Mouse (Mus musculus) heart, embryonic 13.5 days (tissue): ENCODE results near the gene Ugt1a8. TPM values are rescaled to one million over a fixed set of nuclear protein-coding genes. Genes with fewer than 3 reads are reported as not detected.
"Not testable (repeated sequence)": the region's sequence is repeated elsewhere in the genome, so short reads cannot be mapped to it uniquely, and the experiment has no call there.

Experiments
- ATAC-seq: fragments of 200-750 bp; cut with Nextera tagmentation; 2 replicates; pipeline ENCODE4 v1.8.0; 2017; ENCODE audit warnings: moderate TSS enrichment; ENCODE audit not compliant: insufficient number of reproducible peaks, low FRiP score, low TSS enrichment; ENCODE audit errors: extremely low read depth
- H3K27ac ChIP-seq: fragments of 300-500 bp; sonication (generic); replicated peaks from 2 replicates; pipeline ENCODE4 v1.5.1; 2015; ENCODE audit warnings: moderate library complexity, mild to moderate bottlenecking, inconsistent platforms
- H3K27me3 ChIP-seq: fragments of 300-500 bp; sonication (generic); replicated peaks from 2 replicates; pipeline ENCODE4 v1.6.1; 2015; ENCODE audit warnings: mild to moderate bottlenecking, inconsistent platforms
- H3K36me3 ChIP-seq: fragments of 300-500 bp; sonication (generic); 2 replicates; pipeline ENCODE4 v1.6.1; 2015; ENCODE audit warnings: mild to moderate bottlenecking, inconsistent platforms
- H3K4me1 ChIP-seq: fragments of 300-500 bp; sonication (generic); 2 replicates; pipeline ENCODE4 v1.6.1; 2015; ENCODE audit warnings: inconsistent platforms
- H3K4me2 ChIP-seq: fragments of 300-500 bp; sonication (generic); 2 replicates; pipeline ENCODE4 v1.6.1; 2015; ENCODE audit warnings: inconsistent platforms, mild to moderate bottlenecking, moderate library complexity
- H3K4me3 ChIP-seq: fragments of 300-500 bp; sonication (generic); 2 replicates; pipeline ENCODE4 v1.5.1; 2015; ENCODE audit warnings: moderate library complexity, mild to moderate bottlenecking, inconsistent platforms
- H3K9ac ChIP-seq: fragments of 300-500 bp; sonication (generic); 2 replicates; pipeline ENCODE4 v1.6.1; 2015; ENCODE audit warnings: inconsistent platforms, mild to moderate bottlenecking, moderate library complexity
- H3K9me3 ChIP-seq: fragments of 300-500 bp; sonication (generic); 2 replicates; pipeline ENCODE4 v1.6.1; 2016; ENCODE audit warnings: inconsistent platforms
- WGBS: fragments of 180-500 bp; shearing (Covaris S2); methylation state at CpG from one replicate; pipeline ENCODE4 v1.1.7; 2015; ENCODE audit warnings: mixed read lengths; 5-methylcytosine and 5-hydroxymethylcytosine counted together
- polyA plus RNA-seq: library from polyadenylated mRNA; unstranded; fragments of >200 nt; fragmentation: Nextera tagmentation; extraction: Ambion mirVana; gene quantifications from 2 replicates; pipeline ENCODE4 v1.2.1, GENCODE M21; 2015

Gene Ugt1a8
- polyA plus RNA-seq, 1 experiment from 2014 or later: not detected

DNA sequence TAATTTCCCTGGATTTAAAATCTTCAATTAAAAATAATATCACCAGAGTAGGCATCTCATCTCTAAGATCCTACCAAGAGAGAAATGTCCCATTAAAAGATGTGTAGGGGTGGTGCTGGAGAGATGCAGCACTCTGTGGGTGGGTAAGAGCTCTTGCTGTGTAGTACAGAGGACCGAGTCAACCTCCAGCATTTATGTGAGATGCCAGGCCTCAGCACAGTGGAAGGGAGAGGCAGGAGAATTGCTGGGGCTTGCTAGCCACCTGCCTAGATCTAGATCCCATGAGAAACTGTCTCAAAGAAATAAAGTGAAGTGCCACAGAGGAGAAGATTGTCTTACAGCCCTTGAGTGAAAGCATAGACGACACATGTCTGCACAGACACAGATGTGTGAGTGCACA lies 128.9 kb downstream of the Ugt1a8 start:
- Histone ChIP-seq H3K27me3 (no peaks in the 10 kb centered on the region), H3K9me3 (peaks cover 44% of the 10 kb centered on the region), H3K4me2 (no peak overlapping the region), H3K36me3 (no peaks in the 10 kb centered on the region), H3K4me3 (no peak overlapping the region), H3K4me1 (no peaks in the 10 kb centered on the region), H3K9ac (no peak overlapping the region), H3K27ac (no peak overlapping the region)
- WGBS: 51% methylated on average over 2 of the region's 2 CpGs
- no peak for ATAC-seq

DNA sequence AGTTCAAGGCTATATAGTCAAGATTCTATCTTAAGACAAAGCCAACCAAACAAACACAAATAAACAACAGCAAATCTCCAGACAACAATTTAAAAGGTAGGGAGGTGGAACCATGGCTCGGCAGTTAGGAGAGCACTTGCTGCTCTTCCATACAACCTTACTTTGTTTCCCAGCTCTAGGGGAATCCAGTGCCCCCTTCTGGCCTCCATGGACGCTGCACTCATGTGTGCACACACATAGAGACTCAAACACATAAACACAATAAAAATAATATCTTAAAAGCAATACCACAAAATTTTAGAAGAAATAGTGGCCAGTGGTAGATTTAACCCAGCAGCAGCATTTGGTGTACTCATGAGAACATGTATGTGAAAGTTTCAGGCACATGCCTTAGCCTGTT lies 129.5 kb downstream of the Ugt1a8 start:
- 55% methylated on average over 2 of the region's 2 CpGs for WGBS

DNA sequence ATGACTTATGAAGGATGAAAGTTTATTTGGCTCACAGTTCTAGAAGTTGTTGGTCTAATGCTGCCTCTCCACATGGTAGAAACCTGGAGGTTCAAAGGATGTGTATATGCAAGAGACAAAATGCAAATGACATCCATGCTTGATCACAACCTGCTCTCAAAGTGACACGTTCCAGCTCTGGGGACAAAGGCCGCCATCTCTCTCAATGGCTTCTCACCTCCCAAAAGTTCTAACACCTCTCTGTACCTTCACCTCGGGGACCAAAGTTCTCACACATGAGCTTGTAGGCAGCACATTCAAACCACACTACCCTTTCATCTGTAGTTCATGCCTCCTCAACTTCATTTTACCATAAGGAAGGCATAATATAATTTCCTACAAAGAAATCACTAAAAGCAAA lies 130.0 kb downstream of the Ugt1a8 start:
- WGBS: 29% methylated on average over 3 of the region's 3 CpGs
- no peak overlapping the region for H3K9ac ChIP-seq
- no peaks in the 10 kb centered on the region for H3K36me3 ChIP-seq
- H3K27me3 ChIP-seq: no peaks in the 10 kb centered on the region
- H3K9me3 ChIP-seq: peaks cover 38% of the 10 kb centered on the region
- no peak overlapping the region for H3K27ac ChIP-seq
- no peaks in the 10 kb centered on the region for H3K4me1 ChIP-seq
- H3K4me3 ChIP-seq: no peak overlapping the region
- no peak overlapping the region for H3K4me2 ChIP-seq
- no peak for ATAC-seq

More for the DNA sequence above, 129.5 kb downstream of the Ugt1a8 start:
- H3K27ac ChIP-seq: no peak overlapping the region
- no peaks in the 10 kb centered on the region for H3K27me3 ChIP-seq
- H3K4me2 ChIP-seq: no peak overlapping the region
- H3K4me1 ChIP-seq: no peaks in the 10 kb centered on the region
- no peak overlapping the region for H3K9ac ChIP-seq
- H3K9me3 ChIP-seq: peaks cover 41% of the 10 kb centered on the region
- no peak for ATAC-seq
- H3K36me3 ChIP-seq: no peaks in the 10 kb centered on the region
- H3K4me3 ChIP-seq: no peak overlapping the region

DNA sequence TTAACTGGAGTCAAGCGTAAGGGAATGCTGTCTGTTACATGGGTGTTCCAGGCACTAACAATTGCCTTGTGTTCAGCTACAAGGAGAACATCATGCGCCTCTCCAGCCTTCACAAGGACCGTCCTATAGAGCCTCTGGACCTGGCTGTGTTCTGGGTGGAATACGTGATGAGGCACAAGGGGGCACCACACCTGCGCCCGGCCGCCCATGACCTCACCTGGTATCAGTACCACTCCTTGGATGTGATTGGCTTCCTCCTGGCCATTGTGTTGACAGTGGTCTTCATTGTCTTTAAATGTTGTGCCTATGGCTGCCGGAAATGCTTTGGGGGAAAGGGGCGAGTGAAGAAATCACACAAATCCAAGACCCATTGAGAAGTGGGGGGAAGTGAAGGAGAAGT lies 130.4 kb downstream of the Ugt1a8 start:
- no peak overlapping the region for H3K4me2 ChIP-seq
- WGBS: 66% methylated on average over 9 of the region's 9 CpGs

DNA sequence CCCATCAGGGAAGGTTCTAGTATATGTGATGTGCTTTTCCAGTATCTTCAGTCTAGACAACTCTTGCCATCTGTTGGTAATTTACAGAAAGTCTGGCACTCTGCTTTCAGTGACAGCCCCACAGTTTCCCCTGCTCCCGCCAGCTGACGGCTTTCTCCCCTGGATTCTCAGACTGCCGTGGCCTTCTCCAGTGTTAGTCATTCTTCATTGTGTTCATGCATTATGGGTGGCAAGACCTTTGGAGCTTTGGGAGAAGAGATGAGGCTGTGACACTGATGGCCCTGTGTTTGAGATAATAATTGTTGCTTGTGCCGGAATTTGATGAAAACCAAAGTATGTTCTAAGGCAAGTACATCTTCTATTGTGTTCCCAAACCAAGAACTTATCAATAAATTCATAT lies 131.0 kb downstream of the Ugt1a8 start:
- Histone ChIP-seq H3K9ac (no peak overlapping the region), H3K27me3 (no peaks in the 10 kb centered on the region), H3K9me3 (peaks cover 28% of the 10 kb centered on the region), H3K36me3 (no peaks in the 10 kb centered on the region), H3K4me1 (no peaks in the 10 kb centered on the region), H3K4me3 (no peak overlapping the region), H3K27ac (no peak overlapping the region), H3K4me2 (no peak overlapping the region)
- no peak for ATAC-seq
- WGBS: 41% methylated on average over 4 of the region's 4 CpGs

More for the DNA sequence above, 130.4 kb downstream of the Ugt1a8 start:
- Histone ChIP-seq H3K36me3 (no peaks in the 10 kb centered on the region), H3K9ac (no peak overlapping the region), H3K9me3 (peaks cover 33% of the 10 kb centered on the region), H3K27ac (no peak overlapping the region), H3K4me3 (no peak overlapping the region), H3K4me1 (no peaks in the 10 kb centered on the region), H3K27me3 (no peaks in the 10 kb centered on the region)
- ATAC-seq: no peak

DNA sequence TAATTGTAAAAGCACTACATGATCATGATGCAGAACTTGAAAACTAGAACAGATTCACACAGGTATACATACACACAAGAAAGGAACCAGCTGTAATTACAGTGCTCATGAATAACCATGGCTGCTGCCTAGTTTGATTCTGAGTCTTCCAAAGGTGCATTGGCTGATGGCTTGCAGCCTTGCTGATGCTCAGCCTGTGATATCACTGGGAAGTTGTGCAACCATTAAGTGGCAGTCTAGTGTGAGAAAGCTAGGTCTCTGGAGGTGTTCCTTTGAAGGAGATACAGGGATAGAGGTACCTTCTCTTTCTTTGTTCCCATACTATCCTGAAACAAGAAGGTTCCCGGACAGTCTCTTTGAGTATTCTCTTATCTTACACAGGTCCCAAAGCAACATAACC lies 131.4 kb downstream of the Ugt1a8 start:
- Histone ChIP-seq H3K27ac (no peak overlapping the region), H3K4me3 (no peak overlapping the region), H3K9ac (no peak overlapping the region), H3K4me1 (no peaks in the 10 kb centered on the region), H3K4me2 (no peak overlapping the region), H3K27me3 (no peaks in the 10 kb centered on the region), H3K36me3 (no peaks in the 10 kb centered on the region), H3K9me3 (peaks cover 23% of the 10 kb centered on the region)
- WGBS: 16% methylated on average over 1 of the region's 1 CpGs
- ATAC-seq: no peak

DNA sequence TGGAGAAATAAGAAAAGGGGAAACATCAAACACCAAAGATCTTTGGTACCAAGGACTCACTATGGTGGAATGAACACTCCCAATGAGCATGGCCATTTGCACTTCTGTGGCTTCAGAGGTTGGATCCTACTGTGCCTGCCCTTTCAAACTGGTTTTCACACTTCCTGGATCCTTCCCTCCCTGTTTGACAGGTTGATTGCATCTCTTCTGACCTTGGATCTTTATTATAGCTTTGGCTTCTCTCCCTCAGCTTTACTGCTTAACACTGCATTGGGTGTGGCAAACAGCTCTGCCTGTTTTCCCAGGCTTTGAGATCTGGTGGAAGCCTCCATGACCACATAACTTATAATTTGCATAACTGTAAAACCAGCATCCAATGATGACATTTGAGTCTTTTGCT lies 132.7 kb downstream of the Ugt1a8 start:
- Histone ChIP-seq H3K9me3 (peaks cover 14% of the 10 kb centered on the region), H3K9ac (no peak overlapping the region), H3K36me3 (no peaks in the 10 kb centered on the region), H3K27me3 (no peaks in the 10 kb centered on the region), H3K4me2 (no peak overlapping the region), H3K4me1 (no peaks in the 10 kb centered on the region), H3K27ac (no peak overlapping the region), H3K4me3 (no peak overlapping the region)
- ATAC-seq: no peak

DNA sequence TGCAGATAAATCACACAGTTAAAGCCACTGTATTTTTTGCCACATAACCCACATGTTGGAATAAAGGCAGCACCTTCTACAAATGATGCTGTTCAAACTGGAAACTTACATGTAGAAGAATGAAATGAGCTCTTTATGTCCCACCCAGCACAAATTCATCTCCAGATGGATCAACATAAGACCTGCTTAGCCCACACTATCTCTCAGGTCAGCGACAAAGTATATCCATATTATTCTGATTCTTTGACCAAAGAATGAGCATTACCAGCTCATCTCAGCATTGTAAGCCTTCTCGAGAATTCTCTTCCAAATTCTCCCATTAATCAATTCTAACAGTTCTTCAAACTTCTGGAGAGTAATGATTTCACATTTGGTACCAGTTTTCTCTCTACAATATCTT lies 134.6 kb downstream of the Ugt1a8 start:
- whole genome bisulfite sequencing: 40% methylated on average over 2 of the region's 2 CpGs

DNA sequence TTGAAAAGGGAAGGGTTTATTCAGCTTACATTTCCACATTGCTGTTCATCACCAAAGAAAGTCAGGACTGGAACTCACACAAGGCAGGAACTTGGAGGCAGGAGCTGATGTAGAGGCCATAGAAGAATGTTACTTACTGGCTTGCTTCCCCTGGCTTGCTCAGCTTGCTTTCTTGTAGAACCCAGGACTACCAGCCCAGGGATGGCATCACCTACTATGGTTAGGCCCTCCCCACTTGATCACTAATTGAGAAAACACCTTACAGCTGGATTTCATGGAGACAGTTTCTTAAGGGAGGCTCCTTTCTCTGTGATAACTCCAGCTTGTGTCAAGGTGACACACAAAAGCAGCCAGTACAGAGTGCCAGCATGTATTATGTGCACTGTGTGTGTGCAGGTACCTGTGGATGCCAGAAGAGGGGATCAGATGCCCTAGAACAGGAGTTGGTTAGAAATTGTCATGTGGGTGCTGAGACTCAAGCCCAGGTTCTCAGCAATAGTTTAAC lies 135.4 kb downstream of the Ugt1a8 start:
- H3K27me3 ChIP-seq, H3K4me3 ChIP-seq, H3K27ac ChIP-seq, H3K4me1 ChIP-seq, H3K9ac ChIP-seq, H3K36me3 ChIP-seq, H3K4me2 ChIP-seq, ATAC-seq: not testable (repeated sequence)
- peaks cover 33% of the 10 kb centered on the region for H3K9me3 ChIP-seq

More for the DNA sequence above, 134.6 kb downstream of the Ugt1a8 start:
- Histone ChIP-seq H3K4me3 (no peak overlapping the region), H3K36me3 (no peaks in the 10 kb centered on the region), H3K9ac (no peak overlapping the region), H3K27ac (no peak overlapping the region), H3K4me1 (no peaks in the 10 kb centered on the region), H3K27me3 (no peaks in the 10 kb centered on the region), H3K9me3 (peaks cover 24% of the 10 kb centered on the region), H3K4me2 (no peak overlapping the region)
- no peak for ATAC-seq

DNA sequence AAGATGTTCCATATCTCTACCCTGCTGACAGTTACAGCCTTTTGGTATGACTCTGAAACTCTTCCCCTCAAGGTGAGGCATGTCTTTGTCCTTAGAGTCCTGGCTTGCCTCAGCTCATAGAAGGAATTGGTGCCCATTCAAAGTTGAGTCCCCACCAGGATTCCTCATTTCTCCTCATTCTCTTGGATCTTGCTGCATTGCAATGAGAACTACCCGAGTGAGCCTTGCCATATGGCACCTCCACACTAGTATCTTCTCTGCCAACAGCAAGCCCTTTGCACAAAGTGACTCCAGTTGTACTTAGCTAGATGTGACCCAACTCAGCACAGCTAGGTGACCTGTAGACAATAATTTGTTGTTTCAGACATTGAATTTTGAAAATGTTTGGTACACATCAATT lies 136.0 kb downstream of the Ugt1a8 start:
- Histone ChIP-seq H3K9ac (no peak overlapping the region), H3K36me3 (no peaks in the 10 kb centered on the region), H3K4me2 (no peak overlapping the region), H3K27ac (no peak overlapping the region), H3K4me3 (no peak overlapping the region), H3K9me3 (peaks cover 38% of the 10 kb centered on the region), H3K27me3 (no peaks in the 10 kb centered on the region), H3K4me1 (no peaks in the 10 kb centered on the region)
- no peak for ATAC-seq
- WGBS: 30% methylated on average over 1 of the region's 1 CpGs

DNA sequence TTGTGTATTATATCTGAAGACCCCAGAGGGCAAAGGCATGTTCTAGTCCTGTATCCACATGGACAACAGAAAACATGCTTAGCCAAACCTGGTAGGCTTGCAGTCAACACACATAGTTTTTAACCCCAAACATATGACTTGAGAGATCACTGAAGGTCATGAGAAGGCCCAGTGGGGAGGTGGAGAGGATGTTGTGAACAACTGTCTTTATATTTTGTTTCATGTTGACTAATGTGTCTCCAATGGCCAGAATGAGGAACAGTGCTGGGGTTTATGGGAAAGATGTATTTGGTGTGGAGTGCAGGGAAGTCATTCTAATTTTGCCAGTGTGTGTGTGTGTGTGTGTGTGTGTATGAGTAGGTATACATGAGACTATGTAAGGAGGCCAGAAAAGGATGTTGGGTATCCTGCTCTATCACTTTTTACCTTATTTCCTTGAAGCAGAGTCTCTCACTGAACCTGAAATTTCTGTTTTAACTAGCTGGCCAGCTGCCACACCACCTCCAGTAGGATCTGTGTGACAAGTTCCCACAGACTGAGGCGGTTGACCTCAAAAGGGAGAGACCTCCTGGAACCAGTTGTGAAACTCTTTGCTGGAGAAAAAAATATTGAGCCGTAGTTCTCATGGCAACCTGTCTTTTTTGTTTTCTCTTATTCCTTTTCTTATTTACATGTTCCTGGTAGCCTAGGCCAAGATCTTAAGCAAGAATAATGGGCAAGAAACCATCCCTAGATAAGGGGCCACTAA lies 136.6 kb downstream of the Ugt1a8 start:
- Histone ChIP-seq H3K9me3 (peaks cover 44% of the 10 kb centered on the region), H3K4me1 (no peaks in the 10 kb centered on the region), H3K27me3 (no peaks in the 10 kb centered on the region), H3K4me3 (no peak overlapping the region), H3K9ac (no peak overlapping the region), H3K27ac (no peak overlapping the region), H3K4me2 (no peak overlapping the region), H3K36me3 (no peaks in the 10 kb centered on the region)
- 57% methylated on average over 2 of the region's 2 CpGs for WGBS
- no peak for ATAC-seq

DNA sequence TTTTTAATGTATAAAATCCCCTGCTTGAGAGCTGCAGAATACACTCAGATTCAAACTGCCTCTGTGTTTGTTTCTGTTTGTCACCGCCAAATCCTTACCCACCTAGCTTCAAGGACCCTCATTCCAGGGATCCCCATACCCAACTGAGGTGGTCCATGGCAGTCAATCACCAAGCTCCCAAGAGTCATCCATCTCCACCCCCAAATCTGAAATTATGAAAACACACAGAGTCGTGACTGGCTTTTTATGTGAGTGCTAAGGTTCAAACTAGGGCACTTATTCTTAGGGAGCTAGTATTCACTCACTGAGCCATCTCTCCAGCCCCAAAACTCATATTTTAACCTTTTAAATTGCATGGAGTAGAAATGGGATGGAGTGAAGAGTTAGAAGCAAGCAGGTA lies 137.7 kb downstream of the Ugt1a8 start:
- H3K4me2 ChIP-seq, H3K36me3 ChIP-seq, H3K27me3 ChIP-seq, ATAC-seq, H3K4me3 ChIP-seq, H3K27ac ChIP-seq, H3K4me1 ChIP-seq, H3K9ac ChIP-seq: not testable (repeated sequence)
- H3K9me3 ChIP-seq: peaks cover 55% of the 10 kb centered on the region
- 30% methylated on average over 2 of the region's 2 CpGs for WGBS
